Mouse (Mus musculus): ENCODE measurements around the gene Trpt1. TPM values are rescaled to one million over a fixed set of nuclear protein-coding genes. Genes with fewer than 3 reads are reported as not detected.

The Trpt1 gene
- polyA plus RNA-seq, 1 experiment from 2014 or later = 17.9 TPM

- Histone ChIP-seq H3K4me2 (ENCODE audit: low read length) (no peak overlapping the region), H3K27ac (ENCODE audit: low read length) (no peak overlapping the region), H3K9me3 (ENCODE audit: control insufficient read depth, low read length) (no peaks in the 10 kb centered on the region), H3K9ac (replicated peaks; ENCODE audit: low read depth, low read length) (no peak overlapping the region), H3K4me1 (replicated peaks; ENCODE audit: control insufficient read depth, insufficient read depth, low read length) (peaks cover 17% of the 10 kb centered on the region), H3K4me3 (replicated peaks; ENCODE audit: low read length) (no peak overlapping the region), H3K36me3 (ENCODE audit: control insufficient read depth, insufficient read depth) (no peaks in the 10 kb centered on the region), H3K27me3 (replicated peaks; ENCODE audit: control insufficient read depth, insufficient read depth, low read length) (no peaks in the 10 kb centered on the region)
- 45% methylated on average over 9 of the region's 9 CpGs for WGBS
- ATAC-seq = no peak
Measured at GRCm38 (mm10) chr19:6954046-6954445, 41.9 kb upstream of the Trpt1 start.

GRCm38 (mm10) chr19:6955424-6955823 lies 40.5 kb upstream of the Trpt1 start:
- Histone ChIP-seq H3K4me1 (replicated peaks; ENCODE audit: control insufficient read depth, insufficient read depth, low read length) (peaks cover 11% of the 10 kb centered on the region), H3K36me3 (ENCODE audit: control insufficient read depth, insufficient read depth) (no peaks in the 10 kb centered on the region), H3K4me3 (replicated peaks; ENCODE audit: low read length) (no peak overlapping the region), H3K27me3 (replicated peaks; ENCODE audit: control insufficient read depth, insufficient read depth, low read length) (no peaks in the 10 kb centered on the region), H3K4me2 (ENCODE audit: low read length) (no peak overlapping the region), H3K27ac (ENCODE audit: low read length) (no peak overlapping the region), H3K9ac (replicated peaks; ENCODE audit: low read depth, low read length) (no peak overlapping the region), H3K9me3 (ENCODE audit: control insufficient read depth, low read length) (no peaks in the 10 kb centered on the region)
- no peak for ATAC-seq
- 90% methylated on average over 7 of the region's 7 CpGs for WGBS

- H3K36me3 ChIP-seq (ENCODE audit: control insufficient read depth, insufficient read depth) = no peaks in the 10 kb centered on the region
- no peak for ATAC-seq
- no peak overlapping the region for H3K4me2 ChIP-seq (ENCODE audit: low read length)
- no peaks in the 10 kb centered on the region for H3K9me3 ChIP-seq (ENCODE audit: control insufficient read depth, low read length)
- H3K27ac ChIP-seq (ENCODE audit: low read length) = no peak overlapping the region
- H3K9ac ChIP-seq (replicated peaks; ENCODE audit: low read depth, low read length) = no peak overlapping the region
- H3K27me3 ChIP-seq (replicated peaks; ENCODE audit: control insufficient read depth, insufficient read depth, low read length) = no peaks in the 10 kb centered on the region
- H3K4me1 ChIP-seq (replicated peaks; ENCODE audit: control insufficient read depth, insufficient read depth, low read length) = peaks cover 11% of the 10 kb centered on the region
- 87% methylated on average over 10 of the region's 10 CpGs for WGBS
- no peak overlapping the region for H3K4me3 ChIP-seq (replicated peaks; ENCODE audit: low read length)
Measured at GRCm38 (mm10) chr19:6956461-6956860, 39.5 kb upstream of the Trpt1 start.

- H3K36me3 ChIP-seq (ENCODE audit: control insufficient read depth, insufficient read depth) = no peaks in the 10 kb centered on the region
- peaks cover 14% of the 10 kb centered on the region for H3K4me1 ChIP-seq (replicated peaks; ENCODE audit: control insufficient read depth, insufficient read depth, low read length)
- no peak for ATAC-seq
- peaks cover 15% of the 10 kb centered on the region; the same call in 1 of the 2 replicates for H3K27me3 ChIP-seq (replicated peaks; ENCODE audit: control insufficient read depth, insufficient read depth, low read length)
- 16% methylated on average over 15 of the region's 15 CpGs for WGBS
- H3K9me3 ChIP-seq (ENCODE audit: control insufficient read depth, low read length) = no peaks in the 10 kb centered on the region
- no peak overlapping the region for H3K27ac ChIP-seq (ENCODE audit: low read length)
- no peak overlapping the region for H3K9ac ChIP-seq (replicated peaks; ENCODE audit: low read depth, low read length)
- peak overlapping the region; percentile 42 for H3K4me3 ChIP-seq (replicated peaks; ENCODE audit: low read length)
- peak overlapping the region; percentile 47 for H3K4me2 ChIP-seq (ENCODE audit: low read length)
Measured at GRCm38 (mm10) chr19:6968491-6969271, 27.2 kb upstream of the Trpt1 start.

- Histone ChIP-seq H3K4me3 (replicated peaks; ENCODE audit: low read length) (peak overlapping the region; percentile 42), H3K27ac (ENCODE audit: low read length) (no peak overlapping the region), H3K9me3 (ENCODE audit: control insufficient read depth, low read length) (no peaks in the 10 kb centered on the region), H3K9ac (replicated peaks; ENCODE audit: low read depth, low read length) (peak overlapping the region; percentile 57), H3K4me2 (ENCODE audit: low read length) (peak overlapping the region; percentile 47), H3K27me3 (replicated peaks; ENCODE audit: control insufficient read depth, insufficient read depth, low read length) (peaks cover 15% of the 10 kb centered on the region; the same call in 1 of the 2 replicates), H3K36me3 (ENCODE audit: control insufficient read depth, insufficient read depth) (no peaks in the 10 kb centered on the region), H3K4me1 (replicated peaks; ENCODE audit: control insufficient read depth, insufficient read depth, low read length) (peaks cover 16% of the 10 kb centered on the region)
- no peak for ATAC-seq
- WGBS = under 1% methylated on average over 20 of the region's 20 CpGs
Measured at GRCm38 (mm10) chr19:6969291-6969664, 26.7 kb upstream of the Trpt1 start.

- under 1% methylated on average over 55 of the region's 55 CpGs for WGBS
- Histone ChIP-seq H3K9ac (replicated peaks; ENCODE audit: low read depth, low read length) (peak overlapping the region; percentile 57), H3K9me3 (ENCODE audit: control insufficient read depth, low read length) (no peaks in the 10 kb centered on the region), H3K27me3 (replicated peaks; ENCODE audit: control insufficient read depth, insufficient read depth, low read length) (peaks cover 15% of the 10 kb centered on the region; the same call in 1 of the 2 replicates), H3K27ac (ENCODE audit: low read length) (no peak overlapping the region), H3K4me3 (replicated peaks; ENCODE audit: low read length) (peak overlapping the region; percentile 42), H3K4me1 (replicated peaks; ENCODE audit: control insufficient read depth, insufficient read depth, low read length) (peaks cover 16% of the 10 kb centered on the region), H3K4me2 (ENCODE audit: low read length) (peak overlapping the region; percentile 47), H3K36me3 (ENCODE audit: control insufficient read depth, insufficient read depth) (no peaks in the 10 kb centered on the region)
- 0 out of 2 replicates have a peak, but pooled peaks have one; percentile 11 for ATAC-seq
Measured at GRCm38 (mm10) chr19:6969665-6970381, 26.1 kb upstream of the Trpt1 start.

- no peak overlapping the region for H3K27ac ChIP-seq (ENCODE audit: low read length)
- H3K9ac ChIP-seq (replicated peaks; ENCODE audit: low read depth, low read length) = peak overlapping the region; percentile 35
- H3K27me3 ChIP-seq (replicated peaks; ENCODE audit: control insufficient read depth, insufficient read depth, low read length) = peaks cover 15% of the 10 kb centered on the region; the same call in 1 of the 2 replicates
- peak overlapping the region; percentile 47; the same call in 1 of the 2 replicates for H3K4me2 ChIP-seq (ENCODE audit: low read length)
- WGBS = 16% methylated on average over 11 of the region's 11 CpGs
- peaks cover 16% of the 10 kb centered on the region for H3K4me1 ChIP-seq (replicated peaks; ENCODE audit: control insufficient read depth, insufficient read depth, low read length)
- H3K4me3 ChIP-seq (replicated peaks; ENCODE audit: low read length) = no peak overlapping the region
- H3K9me3 ChIP-seq (ENCODE audit: control insufficient read depth, low read length) = no peaks in the 10 kb centered on the region
- no peaks in the 10 kb centered on the region for H3K36me3 ChIP-seq (ENCODE audit: control insufficient read depth, insufficient read depth)
- no peak for ATAC-seq
Measured at GRCm38 (mm10) chr19:6970460-6971085, 25.4 kb upstream of the Trpt1 start.

GRCm38 (mm10) chr19:6971644-6972043 lies 24.3 kb upstream of the Trpt1 start:
- Histone ChIP-seq H3K27ac (ENCODE audit: low read length) (no peak overlapping the region), H3K4me1 (replicated peaks; ENCODE audit: control insufficient read depth, insufficient read depth, low read length) (peaks cover 22% of the 10 kb centered on the region), H3K4me2 (ENCODE audit: low read length) (no peak overlapping the region), H3K9me3 (ENCODE audit: control insufficient read depth, low read length) (no peaks in the 10 kb centered on the region), H3K36me3 (ENCODE audit: control insufficient read depth, insufficient read depth) (no peaks in the 10 kb centered on the region), H3K4me3 (replicated peaks; ENCODE audit: low read length) (no peak overlapping the region), H3K9ac (replicated peaks; ENCODE audit: low read depth, low read length) (no peak overlapping the region), H3K27me3 (replicated peaks; ENCODE audit: control insufficient read depth, insufficient read depth, low read length) (peaks cover 15% of the 10 kb centered on the region; the same call in 1 of the 2 replicates)
- no peak for ATAC-seq
- 59% methylated on average over 6 of the region's 6 CpGs for WGBS

Measured in forebrain, embryonic 16.5 days (tissue).